Mouse (Mus musculus) telencephalon, adult 2 months (tissue): Measurements from ENCODE around the gene Arsb.
A peak's percentile ranks its signal among the peaks of the same experiment; 100 is the strongest.

Experiments
- DNase-seq: peaks from one replicate; pipeline ENCODE4 v3.0.0-alpha.2; 2011; ENCODE audit warnings: low read depth, low spot score

The Arsb gene

GRCm38 (mm10) chr13:93771588-93772278 is at the start of gene Arsb:
Gene Arsb, plus strand, starts transcription at chr13:93771630.
- peak; percentile 55 for DNase-seq

- DNase-seq = peak; percentile 50
Measured at GRCm38 (mm10) chr13:93721916-93722315, 49.5 kb upstream of the Arsb start.

GRCm38 (mm10) chr13:93723455-93723854 is 48.0 kb upstream of the Arsb start:
- DNase-seq = no peak

- no peak for DNase-seq
Measured at GRCm38 (mm10) chr13:93724206-93724605, 47.2 kb upstream of the Arsb start.

- no peak for DNase-seq
Measured at GRCm38 (mm10) chr13:93735131-93735636, 36.2 kb upstream of the Arsb start.

GRCm38 (mm10) chr13:93744118-93744517 is 27.3 kb upstream of the Arsb start:
- no peak for DNase-seq

- no peak for DNase-seq
Measured at GRCm38 (mm10) chr13:93752597-93753400, 18.6 kb upstream of the Arsb start.

GRCm38 (mm10) chr13:93755084-93755483 is 16.3 kb upstream of the Arsb start:
- DNase-seq = no peak

- no peak for DNase-seq
Measured at GRCm38 (mm10) chr13:93756674-93757073, 14.8 kb upstream of the Arsb start.

GRCm38 (mm10) chr13:93757514-93757913 is 13.9 kb upstream of the Arsb start:
- DNase-seq = no peak

- DNase-seq = no peak
Measured at GRCm38 (mm10) chr13:93758149-93758898, 13.1 kb upstream of the Arsb start.

- no peak for DNase-seq
Measured at GRCm38 (mm10) chr13:93761831-93762230, 9.6 kb upstream of the Arsb start.

GRCm38 (mm10) chr13:93762879-93763278 is 8.6 kb upstream of the Arsb start:
- DNase-seq = no peak

GRCm38 (mm10) chr13:93764321-93764973 is 7.0 kb upstream of the Arsb start:
- DNase-seq = no peak

- DNase-seq = no peak
Measured at GRCm38 (mm10) chr13:93771031-93771587, 321 bp upstream of the Arsb start.

GRCm38 (mm10) chr13:93772279-93772636 is 828 bp downstream of the Arsb start:
- DNase-seq = no peak

GRCm38 (mm10) chr13:93772861-93773260 is 1.4 kb downstream of the Arsb start:
- no peak for DNase-seq

GRCm38 (mm10) chr13:93773704-93774315 is 2.4 kb downstream of the Arsb start:
- no peak for DNase-seq

- DNase-seq = no peak
Measured at GRCm38 (mm10) chr13:93782823-93783222, 11.4 kb downstream of the Arsb start.

GRCm38 (mm10) chr13:93785329-93785728 is 13.9 kb downstream of the Arsb start:
- no peak for DNase-seq

GRCm38 (mm10) chr13:93786051-93786450 is 14.6 kb downstream of the Arsb start:
- no peak for DNase-seq
